Mouse (Mus musculus) bone marrow macrophage, adult 2 months (primary cell): Measurements from ENCODE around the gene Sphk1. TPM values are rescaled to one million over a fixed set of nuclear protein-coding genes. Genes with fewer than 3 reads are reported as not detected.

ENCODE experiments used
- H3K27ac ChIP-seq: 2 replicates; pipeline ENCODE4 v1.5.1; 2012; ENCODE audit warnings: low read depth, low read length; ENCODE audit not compliant: insufficient read depth
- H3K4me1 ChIP-seq: 2 replicates; pipeline ENCODE4 v1.6.1; 2012; ENCODE audit warnings: low read length; ENCODE audit not compliant: control insufficient read depth, insufficient read depth
- H3K4me3 ChIP-seq: 2 replicates; pipeline ENCODE4 v1.5.1; 2012; ENCODE audit warnings: mild to moderate bottlenecking, low read length, moderate library complexity; ENCODE audit not compliant: insufficient read depth
- CTCF ChIP-seq: IDR thresholded peaks from 2 replicates; pipeline ENCODE4 v1.5.1; 2012; ENCODE audit warnings: low read depth, mild to moderate bottlenecking, low read length, moderate library complexity
- POLR2A ChIP-seq: IDR thresholded peaks from 2 replicates; pipeline ENCODE4 v1.6.1; 2012; ENCODE audit warnings: mild to moderate bottlenecking, low read depth, low read length, borderline replicate concordance
- polyA plus RNA-seq: library from polyadenylated mRNA; stranded (reverse); fragments of >200 nt; gene quantifications from 2 replicates; pipeline ENCODE4 v1.2.4, GENCODE M21; 2012; ENCODE audit not compliant: missing spikeins, insufficient read depth, insufficient read length

The Sphk1 gene
- polyA plus RNA-seq, 1 experiment, result not detected

DNA sequence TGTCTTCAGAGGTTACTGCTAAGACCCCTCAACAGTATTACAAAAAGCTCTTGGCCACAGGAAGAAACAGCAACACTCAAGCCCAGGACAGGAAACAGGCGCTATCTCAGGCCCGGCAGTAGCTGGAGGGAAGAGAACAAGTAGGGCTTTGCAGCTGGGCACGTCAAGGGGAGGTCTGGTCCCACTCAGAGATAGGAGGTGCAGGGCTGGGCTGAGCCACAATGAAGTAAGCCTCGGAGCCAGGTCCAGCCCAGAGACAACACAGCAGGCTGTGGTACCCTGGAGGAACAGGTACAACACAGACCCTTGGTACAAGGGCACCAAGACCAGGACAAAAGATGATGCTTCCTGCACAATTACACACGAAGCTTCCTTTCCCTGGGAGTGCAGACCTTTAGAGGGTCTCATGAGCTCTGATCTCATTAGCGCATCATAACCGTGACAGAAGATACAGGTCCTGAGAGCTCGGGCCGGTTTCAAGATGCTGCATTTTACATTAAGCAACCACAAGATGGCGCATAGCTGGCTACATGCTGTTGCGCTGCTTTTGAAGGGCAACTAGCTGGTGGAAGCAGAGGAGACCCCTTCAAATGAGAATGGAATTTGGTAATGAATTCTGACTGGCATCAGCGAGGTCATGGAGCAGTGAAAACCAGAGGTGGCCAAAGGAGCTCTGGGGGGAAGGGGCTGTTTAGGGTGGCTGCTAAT is 23.6 kb downstream of the Sphk1 start:
- Histone ChIP-seq H3K4me3 (no peak overlapping the region), H3K4me1 (no peaks in the 10 kb centered on the region), H3K27ac (no peak overlapping the region)
- TF ChIP-seq CTCF, result peak; percentile 68
- no peak for TF ChIP-seq POLR2A

DNA sequence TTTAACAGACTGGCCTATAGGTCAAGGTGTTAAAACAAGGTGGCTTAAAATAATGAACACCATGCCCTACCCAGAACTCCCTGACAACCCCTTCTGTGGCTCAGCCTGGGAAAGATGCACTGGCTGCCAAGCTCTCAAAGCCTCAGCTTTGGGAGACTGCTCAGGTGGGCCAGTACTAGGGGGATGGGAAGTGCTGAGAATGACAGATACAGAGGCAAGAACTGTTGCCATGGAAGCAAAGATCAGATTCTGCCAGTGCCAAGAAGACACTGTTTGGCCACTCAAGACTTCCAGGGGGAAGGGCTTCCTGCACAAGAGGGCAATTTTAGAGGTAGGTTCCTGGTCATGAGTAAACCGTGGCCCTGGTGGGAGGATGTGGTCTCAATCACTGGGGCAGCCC is 24.8 kb downstream of the Sphk1 start:
- Histone ChIP-seq H3K27ac (no peak overlapping the region), H3K4me3 (no peak overlapping the region), H3K4me1 (no peaks in the 10 kb centered on the region)
- TF ChIP-seq POLR2A (no peak), CTCF (no peak)

DNA sequence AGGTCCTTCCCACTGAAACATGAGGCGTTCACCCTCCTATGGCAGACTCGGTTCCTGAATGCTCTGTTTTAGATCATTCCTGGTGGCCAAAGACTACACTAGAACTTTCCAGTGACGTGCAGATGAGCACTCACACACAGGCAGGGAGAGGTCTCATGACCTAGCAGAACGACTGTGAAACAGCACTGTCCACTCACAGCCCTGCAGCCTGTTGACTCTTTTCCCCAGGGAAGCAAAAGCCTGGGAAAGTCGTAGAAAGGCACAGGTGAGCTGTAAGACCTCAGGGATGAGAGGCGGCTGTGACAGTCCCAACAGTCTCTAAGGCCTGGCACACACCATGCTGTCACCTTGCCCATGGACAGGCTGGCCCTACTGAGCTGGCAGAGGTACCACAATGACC is 25.6 kb downstream of the Sphk1 start:
- Histone ChIP-seq H3K27ac (no peak overlapping the region), H3K4me1 (no peaks in the 10 kb centered on the region), H3K4me3 (no peak overlapping the region)
- TF ChIP-seq CTCF (no peak), POLR2A (no peak)

DNA sequence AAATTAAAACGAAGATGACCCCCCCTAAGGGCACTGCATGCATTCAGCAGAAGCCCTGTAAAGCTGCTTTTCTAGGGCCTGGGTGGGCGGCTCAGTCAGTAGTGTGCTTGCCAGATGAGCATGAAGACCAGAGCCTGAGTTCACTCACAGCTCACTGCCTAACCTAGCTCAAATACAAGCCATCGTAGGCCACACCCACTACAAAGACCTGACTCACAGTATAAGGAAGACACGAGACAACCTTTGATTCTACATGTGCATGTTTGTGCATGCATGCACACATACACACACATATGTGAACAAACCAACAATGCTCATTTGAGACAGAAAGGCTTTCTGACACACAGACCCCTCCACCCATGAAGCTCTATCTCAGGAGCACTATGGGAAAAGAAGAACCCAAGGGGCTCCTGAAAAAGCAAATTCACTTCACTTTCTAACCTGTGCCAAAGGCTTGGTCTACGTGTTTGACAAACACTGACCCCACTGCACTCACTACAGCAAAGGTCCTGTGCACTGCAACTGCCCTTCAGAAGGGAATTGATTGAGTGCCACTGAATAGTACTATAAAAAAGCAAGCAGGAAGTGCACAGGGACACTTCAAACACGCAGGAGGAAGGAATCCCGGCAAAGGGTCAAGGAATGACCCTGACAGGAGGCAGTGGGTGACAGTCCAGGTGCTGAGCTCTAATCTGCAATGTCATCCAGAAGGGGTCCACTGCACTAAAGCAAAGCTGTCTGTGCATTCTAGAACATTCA is 34.7 kb downstream of the Sphk1 start:
- Histone ChIP-seq H3K4me3 (no peak overlapping the region), H3K27ac (no peak overlapping the region), H3K4me1 (peaks cover 7% of the 10 kb centered on the region)
- no peak for TF ChIP-seq CTCF
- TF ChIP-seq POLR2A, result no peak

DNA sequence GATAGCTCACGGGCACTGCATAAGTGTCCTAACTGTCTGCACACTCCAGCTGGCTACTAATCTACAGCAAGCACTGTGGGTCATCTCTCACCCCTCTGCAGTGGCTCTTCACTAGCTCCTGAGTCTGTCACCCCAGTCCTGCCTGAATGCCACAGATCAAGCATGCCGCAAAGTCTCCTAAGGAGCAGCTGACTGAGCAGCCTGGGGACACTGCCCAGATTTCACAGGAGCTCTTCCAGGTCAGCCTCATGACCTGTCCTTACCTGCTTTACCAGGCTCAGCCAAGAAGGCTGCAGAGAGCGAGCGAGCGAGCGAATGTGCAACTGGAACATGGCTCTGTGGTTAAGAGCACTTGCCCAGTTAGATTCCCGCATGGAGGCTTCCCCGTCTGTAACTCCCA is 36.8 kb downstream of the Sphk1 start:
- Histone ChIP-seq H3K4me3 (no peak overlapping the region), H3K4me1 (peaks cover 20% of the 10 kb centered on the region)

DNA sequence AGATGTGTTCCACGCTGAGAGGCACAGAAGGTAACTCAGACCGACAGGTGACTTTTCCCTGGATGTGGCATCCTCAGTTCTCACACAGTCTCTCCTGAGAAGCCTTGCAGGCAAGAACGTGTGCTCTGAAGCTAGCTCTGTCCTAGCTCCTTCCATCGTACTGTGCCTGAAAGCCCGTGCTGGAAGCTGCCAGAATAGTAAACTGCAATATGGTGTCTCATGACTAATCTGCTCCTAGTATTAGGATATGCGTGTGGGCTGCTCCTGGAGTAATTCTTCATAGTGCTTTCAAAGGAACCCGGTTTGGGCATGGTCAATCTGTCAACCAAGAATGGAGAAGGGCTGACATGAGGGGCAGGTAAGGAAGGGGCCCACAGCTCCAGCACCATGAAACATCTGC is 40.1 kb downstream of the Sphk1 start:
- H3K4me3 ChIP-seq, result no peak overlapping the region
- H3K27ac ChIP-seq, result no peak overlapping the region
- peaks cover 34% of the 10 kb centered on the region for H3K4me1 ChIP-seq
- TF ChIP-seq CTCF (no peak), POLR2A (no peak)

More for the DNA sequence above, 36.8 kb downstream of the Sphk1 start:
- TF ChIP-seq CTCF, result no peak
- no peak for TF ChIP-seq POLR2A
- no peak overlapping the region for H3K27ac ChIP-seq

DNA sequence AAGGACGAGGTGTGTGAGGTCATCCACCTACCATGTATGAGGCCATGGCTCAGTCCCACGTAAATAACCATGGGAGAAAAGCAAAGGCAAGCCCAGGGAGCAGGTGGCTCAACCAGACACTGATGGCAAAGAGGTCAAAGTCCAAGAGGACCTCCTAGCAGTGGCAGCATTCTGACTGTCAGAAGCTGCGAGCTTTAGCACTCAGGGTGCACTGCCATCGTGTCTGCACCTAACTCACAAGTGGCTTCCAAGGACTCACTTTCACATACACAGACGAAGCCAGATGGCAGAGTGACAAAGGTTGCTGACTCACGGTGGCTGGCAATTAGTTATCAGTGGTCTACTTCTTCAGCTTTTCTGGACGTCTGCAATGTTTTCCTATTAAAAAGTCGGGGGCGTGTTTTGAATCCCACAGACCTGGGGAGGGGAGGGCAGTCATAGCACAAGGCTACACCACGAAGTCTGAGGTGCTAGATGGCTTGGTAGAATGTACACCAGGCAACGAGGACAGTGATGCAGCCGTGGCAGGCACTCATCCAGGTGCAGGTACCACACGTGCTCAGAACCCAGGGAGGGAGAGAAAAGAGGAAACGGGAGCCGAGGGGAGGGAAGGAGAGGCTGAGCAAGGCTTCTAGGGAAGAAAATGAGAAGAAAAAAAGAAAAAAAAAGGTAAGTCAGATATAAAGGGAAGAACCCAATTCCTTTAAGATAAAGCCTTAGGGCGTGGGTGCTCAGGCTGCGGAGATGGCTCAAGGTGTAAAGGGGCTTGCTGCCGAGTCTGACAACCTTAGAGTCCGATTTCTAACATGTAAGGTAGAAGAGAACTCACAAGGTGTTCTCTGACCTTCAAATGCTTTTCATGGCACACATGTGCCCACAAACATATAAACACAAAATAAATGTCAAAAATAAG is 41.3 kb downstream of the Sphk1 start:
- Histone ChIP-seq H3K27ac (no peak overlapping the region), H3K4me1 (peaks cover 33% of the 10 kb centered on the region), H3K4me3 (no peak overlapping the region)
- TF ChIP-seq POLR2A (no peak), CTCF (no peak)

DNA sequence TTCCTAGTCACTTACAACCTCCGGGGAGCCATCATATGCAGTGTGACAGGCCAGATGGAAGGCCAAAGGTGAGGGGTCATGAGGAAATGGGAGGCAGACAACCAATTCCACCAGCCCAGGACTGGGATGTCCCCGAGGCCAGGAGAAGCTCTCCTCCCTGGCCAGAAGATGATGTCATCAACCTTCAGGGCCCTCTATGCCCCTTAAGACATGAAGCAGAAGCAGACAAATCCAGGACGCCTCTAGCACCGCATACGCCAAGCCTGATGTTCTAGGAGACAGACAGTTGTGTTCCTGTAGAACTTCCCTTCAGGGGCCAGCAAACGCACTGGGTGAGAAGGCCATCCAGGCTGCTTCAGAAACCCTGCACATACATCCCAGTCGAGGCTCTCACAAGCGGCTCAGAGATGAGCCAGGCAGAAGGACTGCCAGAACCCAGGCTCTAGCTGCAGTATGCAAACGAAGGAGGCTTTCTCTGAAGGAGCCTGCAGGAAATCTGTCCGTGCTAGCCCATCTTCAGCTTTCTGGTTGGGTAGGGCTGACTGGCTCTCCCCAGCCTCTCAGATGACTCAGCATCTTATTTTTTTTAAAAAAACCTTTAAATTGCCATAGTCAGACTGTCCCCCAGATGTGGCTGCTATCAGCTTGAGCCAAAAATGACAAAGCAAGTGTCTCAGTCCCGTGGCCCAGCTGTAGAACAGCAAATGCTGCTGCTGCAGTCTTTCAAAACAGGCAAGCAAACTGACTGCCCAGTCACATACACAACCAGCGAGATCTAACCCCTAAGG is 42.2 kb downstream of the Sphk1 start:
- no peak overlapping the region for H3K27ac ChIP-seq
- H3K4me1 ChIP-seq, result peaks cover 33% of the 10 kb centered on the region
- TF ChIP-seq CTCF (no peak), POLR2A (no peak)
- H3K4me3 ChIP-seq, result no peak overlapping the region

DNA sequence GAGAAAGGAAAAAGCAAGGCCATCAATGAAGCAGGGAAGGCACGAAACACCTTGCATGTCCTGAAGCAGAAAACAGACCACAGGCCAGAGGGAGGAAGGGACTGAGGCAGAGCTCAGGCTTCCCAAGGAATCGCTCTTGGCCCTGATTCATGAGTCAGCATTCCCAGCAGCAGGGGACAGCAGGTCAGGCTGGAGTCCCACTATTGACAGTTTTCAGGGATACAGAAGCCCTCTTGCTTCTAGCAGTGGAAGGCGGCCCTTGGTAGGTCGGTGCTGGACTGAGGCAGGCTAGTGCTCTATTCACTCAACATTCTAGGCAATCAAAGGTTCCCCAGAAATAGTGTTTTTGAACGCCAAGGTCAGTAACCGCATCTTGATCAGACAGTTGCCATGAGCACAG is 43.8 kb downstream of the Sphk1 start:
- H3K4me3 ChIP-seq, result no peak overlapping the region
- TF ChIP-seq CTCF, result no peak
- no peak for TF ChIP-seq POLR2A
- H3K27ac ChIP-seq, result no peak overlapping the region
- H3K4me1 ChIP-seq, result peaks cover 33% of the 10 kb centered on the region
